Mouse (Mus musculus) neural tube, embryonic 11.5 days (tissue): ENCODE results near the gene Zcchc2. TPM values are rescaled to one million over a fixed set of nuclear protein-coding genes. Genes with fewer than 3 reads are reported as not detected.

Experiments
- ATAC-seq: fragments of 200-750 bp; cut with Nextera tagmentation; 2 replicates; pipeline ENCODE4 v1.8.0; 2017; ENCODE audit warnings: moderate number of reproducible peaks, mild to moderate bottlenecking, moderate TSS enrichment, moderate library complexity; ENCODE audit not compliant: insufficient read depth, low FRiP score, low TSS enrichment
- DNase-seq: peaks from one replicate; pipeline ENCODE4 v3.0.0-alpha.2; 2015; ENCODE audit warnings: low spot score
- H3K27ac ChIP-seq: fragments of 300-500 bp; sonication (generic); 2 replicates; pipeline ENCODE4 v1.5.1; 2014; ENCODE audit warnings: low read depth, mild to moderate bottlenecking, low read length
- H3K27me3 ChIP-seq: fragments of 300-500 bp; sonication (generic); 2 replicates; pipeline ENCODE4 v1.6.1; 2014; ENCODE audit warnings: mild to moderate bottlenecking, low read length, mixed read lengths; ENCODE audit not compliant: control insufficient read depth, insufficient read depth
- H3K36me3 ChIP-seq: fragments of 300-500 bp; sonication (generic); 2 replicates; pipeline ENCODE4 v1.6.1; 2014; ENCODE audit warnings: mild to moderate bottlenecking, low read length, moderate library complexity, mixed read lengths; ENCODE audit not compliant: control insufficient read depth, insufficient read depth
- H3K4me1 ChIP-seq: fragments of 300-500 bp; sonication (generic); 2 replicates; pipeline ENCODE4 v1.6.1; 2014; ENCODE audit warnings: low read length, mixed read lengths; ENCODE audit not compliant: control insufficient read depth, insufficient read depth
- H3K4me2 ChIP-seq: fragments of 300-500 bp; sonication (generic); 2 replicates; pipeline ENCODE4 v1.6.1; 2014; ENCODE audit warnings: low read depth, mild to moderate bottlenecking, moderate library complexity
- H3K4me3 ChIP-seq: fragments of 300-500 bp; sonication (generic); 2 replicates; pipeline ENCODE4 v1.5.1; 2014; ENCODE audit warnings: low read depth, low read length
- H3K9ac ChIP-seq: fragments of 300-500 bp; sonication (generic); 2 replicates; pipeline ENCODE4 v1.6.1; 2014; ENCODE audit warnings: mild to moderate bottlenecking, low read length
- H3K9me3 ChIP-seq: fragments of 300-500 bp; sonication (generic); 2 replicates; pipeline ENCODE4 v1.6.1; 2016; ENCODE audit warnings: low read length; ENCODE audit not compliant: control insufficient read depth
- WGBS: fragments of 180-500 bp; shearing (Covaris S2); extraction: QIAGEN DNeasy Blood & Tissue Kit; methylation state at CpG from one replicate; pipeline ENCODE4 v1.1.7; 2014; 5-methylcytosine and 5-hydroxymethylcytosine counted together
- polyA plus RNA-seq: library from polyadenylated mRNA; unstranded; fragments of >200 nt; fragmentation: Nextera tagmentation; extraction: Ambion mirVana; gene quantifications from 2 replicates; pipeline ENCODE4 v1.2.1, GENCODE M21; 2014

The Zcchc2 gene
- polyA plus RNA-seq, 1 experiment from 2014 or later, result 2.6 TPM

- peak overlapping the region; percentile 67 for H3K4me2 ChIP-seq
- H3K4me3 ChIP-seq, result peak overlapping the region; percentile 58
- H3K27me3 ChIP-seq, result no peaks in the 10 kb centered on the region
- no peak overlapping the region for H3K27ac ChIP-seq
- peaks cover 12% of the 10 kb centered on the region for H3K4me1 ChIP-seq
- DNase-seq, result peak; percentile 91
- H3K9ac ChIP-seq, result peak overlapping the region; percentile 66
- H3K9me3 ChIP-seq, result no peaks in the 10 kb centered on the region
- under 1% methylated on average over 37 of the region's 37 CpGs for WGBS
- no peaks in the 10 kb centered on the region for H3K36me3 ChIP-seq
- peak; percentile 75 for ATAC-seq
These were observed 3.5 kb downstream of the Zcchc2 start for GRCm38 (mm10) chr1:105993601-105994209.

- Histone ChIP-seq H3K36me3 (no peaks in the 10 kb centered on the region), H3K27ac (no peak overlapping the region), H3K4me1 (peaks cover 12% of the 10 kb centered on the region), H3K9ac (no peak overlapping the region), H3K4me3 (no peak overlapping the region), H3K4me2 (no peak overlapping the region), H3K27me3 (no peaks in the 10 kb centered on the region), H3K9me3 (no peaks in the 10 kb centered on the region)
- DNase-seq (no peak), ATAC-seq (no peak)
- 36% methylated on average over 2 of the region's 2 CpGs for WGBS
These were observed 5.8 kb downstream of the Zcchc2 start for GRCm38 (mm10) chr1:105995966-105996365.

- H3K4me3 ChIP-seq, result no peak overlapping the region
- ATAC-seq (no peak), DNase-seq (no peak)
- H3K4me1 ChIP-seq, result 0 out of 2 replicates have a peak, but pooled peaks cover 4% of the 10 kb centered on the region
- 76% methylated on average over 3 of the region's 3 CpGs for WGBS
- no peak overlapping the region for H3K27ac ChIP-seq
- H3K36me3 ChIP-seq, result no peaks in the 10 kb centered on the region
- H3K9me3 ChIP-seq, result no peaks in the 10 kb centered on the region
- no peak overlapping the region for H3K9ac ChIP-seq
- no peaks in the 10 kb centered on the region for H3K27me3 ChIP-seq
- H3K4me2 ChIP-seq, result no peak overlapping the region
These were observed 7.1 kb downstream of the Zcchc2 start for GRCm38 (mm10) chr1:105997282-105997681.

- DNase-seq, result no peak
- WGBS, result 90% methylated on average over 2 of the region's 2 CpGs
- Histone ChIP-seq H3K4me2 (no peak overlapping the region), H3K9ac (no peak overlapping the region), H3K4me3 (no peak overlapping the region), H3K27ac (no peak overlapping the region), H3K9me3 (no peaks in the 10 kb centered on the region), H3K27me3 (no peaks in the 10 kb centered on the region), H3K4me1 (no peaks in the 10 kb centered on the region), H3K36me3 (no peaks in the 10 kb centered on the region)
- no peak for ATAC-seq
These were observed 9.6 kb downstream of the Zcchc2 start for GRCm38 (mm10) chr1:105999802-106000201.

GRCm38 (mm10) chr1:106007581-106007980 is 17.4 kb downstream of the Zcchc2 start:
- H3K36me3 ChIP-seq, result no peaks in the 10 kb centered on the region
- no peaks in the 10 kb centered on the region for H3K27me3 ChIP-seq
- DNase-seq (no peak), ATAC-seq (no peak)
- H3K4me2 ChIP-seq, result no peak overlapping the region
- no peaks in the 10 kb centered on the region for H3K4me1 ChIP-seq
- no peak overlapping the region for H3K4me3 ChIP-seq
- H3K27ac ChIP-seq, result no peak overlapping the region
- WGBS, result 82% methylated on average over 1 of the region's 1 CpGs
- no peak overlapping the region for H3K9ac ChIP-seq
- no peaks in the 10 kb centered on the region for H3K9me3 ChIP-seq

- WGBS, result 88% methylated on average over 7 of the region's 7 CpGs
These were observed 20.9 kb downstream of the Zcchc2 start for GRCm38 (mm10) chr1:106011097-106011496.

GRCm38 (mm10) chr1:106013759-106014158 is 23.6 kb downstream of the Zcchc2 start:
- ATAC-seq (no peak), DNase-seq (no peak)
- Histone ChIP-seq H3K4me2 (no peak overlapping the region), H3K9me3 (no peaks in the 10 kb centered on the region), H3K27ac (no peak overlapping the region), H3K27me3 (no peaks in the 10 kb centered on the region), H3K4me3 (no peak overlapping the region), H3K9ac (no peak overlapping the region), H3K4me1 (no peaks in the 10 kb centered on the region), H3K36me3 (no peaks in the 10 kb centered on the region)
- 79% methylated on average over 2 of the region's 2 CpGs for WGBS

More at GRCm38 (mm10) chr1:106011097-106011496, 20.9 kb downstream of the Zcchc2 start:
- no peak overlapping the region for H3K4me3 ChIP-seq
- no peaks in the 10 kb centered on the region for H3K27me3 ChIP-seq
- no peak overlapping the region for H3K9ac ChIP-seq
- H3K27ac ChIP-seq, result no peak overlapping the region
- no peak for DNase-seq
- no peaks in the 10 kb centered on the region for H3K9me3 ChIP-seq
- H3K36me3 ChIP-seq, result no peaks in the 10 kb centered on the region
- no peak overlapping the region for H3K4me2 ChIP-seq
- no peaks in the 10 kb centered on the region for H3K4me1 ChIP-seq
- no peak for ATAC-seq

- H3K36me3 ChIP-seq, result no peaks in the 10 kb centered on the region
- no peaks in the 10 kb centered on the region for H3K9me3 ChIP-seq
- no peaks in the 10 kb centered on the region for H3K27me3 ChIP-seq
- H3K9ac ChIP-seq, result no peak overlapping the region
- DNase-seq (no peak), ATAC-seq (no peak)
- H3K4me1 ChIP-seq, result no peaks in the 10 kb centered on the region
- WGBS, result 91% methylated on average over 6 of the region's 6 CpGs
- H3K27ac ChIP-seq, result no peak overlapping the region
- H3K4me2 ChIP-seq, result no peak overlapping the region
- H3K4me3 ChIP-seq, result no peak overlapping the region
These were observed 26.1 kb downstream of the Zcchc2 start for GRCm38 (mm10) chr1:106016262-106016661.

GRCm38 (mm10) chr1:106019854-106020253 is 29.6 kb downstream of the Zcchc2 start:
- Histone ChIP-seq H3K9me3 (no peaks in the 10 kb centered on the region), H3K36me3 (no peaks in the 10 kb centered on the region), H3K27ac (no peak overlapping the region), H3K4me2 (no peak overlapping the region), H3K9ac (no peak overlapping the region), H3K4me3 (no peak overlapping the region), H3K27me3 (no peaks in the 10 kb centered on the region), H3K4me1 (no peaks in the 10 kb centered on the region)
- ATAC-seq (no peak), DNase-seq (no peak)
- WGBS, result 82% methylated on average over 6 of the region's 6 CpGs
